Mouse (Mus musculus) stomach, postnatal 0 days (tissue): Measurements from ENCODE around the gene Sema5a.

Experiments used
- CTCF ChIP-seq: IDR thresholded peaks from 2 replicates; pipeline ENCODE4 v1.5.1; 2016; ENCODE audit warnings: antibody characterized with exemption, low read depth, mild to moderate bottlenecking, moderate library complexity
- EP300 ChIP-seq: optimal IDR thresholded peaks from 2 replicates; pipeline ENCODE3; 2016; ENCODE audit warnings: antibody characterized with exemption

DNA sequence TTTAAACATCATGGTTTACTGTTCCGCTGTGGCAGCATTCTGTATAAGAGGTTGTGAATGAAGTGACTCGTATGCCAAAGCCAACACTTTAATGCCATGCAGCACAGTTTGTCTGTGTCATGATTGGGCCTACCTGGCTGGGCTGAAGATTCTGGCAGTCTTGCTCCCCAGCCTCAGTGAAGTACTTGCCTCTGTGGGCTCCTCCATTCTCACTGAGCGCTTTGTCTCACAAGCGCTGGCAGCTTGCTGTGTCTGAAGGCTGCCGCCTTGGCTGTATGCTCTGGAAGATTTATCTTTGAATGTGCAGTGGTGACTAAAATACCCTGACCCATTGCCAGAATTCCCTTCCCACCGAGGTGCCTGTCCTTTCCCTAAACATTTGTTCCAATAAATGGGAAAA is 178.0 kb downstream of the Sema5a start:
- TF ChIP-seq CTCF (no peak), EP300 (no peak)
